Mouse (Mus musculus): ENCODE measurements around the gene Ms4a6d.
"Not testable (repeated sequence)": the region's sequence is repeated elsewhere in the genome, so short reads cannot be mapped to it uniquely, and the experiment has no call there.

Ms4a6d gene

GRCm38 (mm10) chr19:11604603-11605002, at the start of gene Ms4a6d:
Ms4a6d (minus strand) TSS chr19:11604849.
- DNase-seq (ENCODE audit: low spot score): no peak

GRCm38 (mm10) chr19:11649564-11649963, 44.9 kb upstream of the Ms4a6d start:
- DNase-seq (ENCODE audit: low spot score): no peak

GRCm38 (mm10) chr19:11646166-11646565, 41.5 kb upstream of the Ms4a6d start:
- DNase-seq (ENCODE audit: low spot score): no peak

- DNase-seq (ENCODE audit: low spot score): no peak
Measured at GRCm38 (mm10) chr19:11640732-11641131, 36.1 kb upstream of the Ms4a6d start, which contains the start of gene Ms4a3. Ms4a3 (minus strand) TSS chr19:11640851.

- DNase-seq (ENCODE audit: low spot score): no peak
Measured at GRCm38 (mm10) chr19:11639038-11639437, 34.4 kb upstream of the Ms4a6d start.

- no peak for DNase-seq (ENCODE audit: low spot score)
Measured at GRCm38 (mm10) chr19:11635572-11635971, 30.9 kb upstream of the Ms4a6d start.

- DNase-seq (ENCODE audit: low spot score): no peak
Measured at GRCm38 (mm10) chr19:11634330-11634729, 29.7 kb upstream of the Ms4a6d start.

- no peak for DNase-seq (ENCODE audit: low spot score)
Measured at GRCm38 (mm10) chr19:11633732-11634131, 29.1 kb upstream of the Ms4a6d start.

GRCm38 (mm10) chr19:11625231-11625630, 20.6 kb upstream of the Ms4a6d start:
- no peak for DNase-seq (ENCODE audit: low spot score)

GRCm38 (mm10) chr19:11624800-11625199, 20.2 kb upstream of the Ms4a6d start:
- DNase-seq (ENCODE audit: low spot score): no peak

GRCm38 (mm10) chr19:11623551-11623950, 18.9 kb upstream of the Ms4a6d start, which contains the start of gene Ms4a2:
Ms4a2 (minus strand) TSS chr19:11623719.
- DNase-seq (ENCODE audit: low spot score): no peak

GRCm38 (mm10) chr19:11617983-11618382, 13.3 kb upstream of the Ms4a6d start:
- no peak for DNase-seq (ENCODE audit: low spot score)

GRCm38 (mm10) chr19:11614805-11615204, 10.2 kb upstream of the Ms4a6d start:
- DNase-seq (ENCODE audit: low spot score): no peak

- DNase-seq (ENCODE audit: low spot score): no peak
Measured at GRCm38 (mm10) chr19:11613776-11614443, 9.3 kb upstream of the Ms4a6d start.

- DNase-seq (ENCODE audit: low spot score): no peak
Measured at GRCm38 (mm10) chr19:11613084-11613483, 8.4 kb upstream of the Ms4a6d start.

GRCm38 (mm10) chr19:11612293-11612692, 7.6 kb upstream of the Ms4a6d start:
- no peak for DNase-seq (ENCODE audit: low spot score)

- peak; percentile 6 for DNase-seq (ENCODE audit: low spot score)
Measured at GRCm38 (mm10) chr19:11611541-11611945, 6.9 kb upstream of the Ms4a6d start.

GRCm38 (mm10) chr19:11608172-11608571, 3.5 kb upstream of the Ms4a6d start:
- DNase-seq (ENCODE audit: low spot score): no peak

- DNase-seq (ENCODE audit: low spot score): no peak
Measured at GRCm38 (mm10) chr19:11602026-11602425, 2.6 kb downstream of the Ms4a6d start.

- DNase-seq (ENCODE audit: low spot score): no peak
Measured at GRCm38 (mm10) chr19:11601349-11601748, 3.3 kb downstream of the Ms4a6d start.

GRCm38 (mm10) chr19:11589891-11590449, 14.7 kb downstream of the Ms4a6d start:
- no peak for DNase-seq (ENCODE audit: low spot score)

- DNase-seq (ENCODE audit: low spot score): no peak
Measured at GRCm38 (mm10) chr19:11589205-11589604, 15.4 kb downstream of the Ms4a6d start.

GRCm38 (mm10) chr19:11574965-11575364, 29.7 kb downstream of the Ms4a6d start:
- DNase-seq (ENCODE audit: low spot score): no peak

GRCm38 (mm10) chr19:11559560-11559959, 45.1 kb downstream of the Ms4a6d start:
- not testable (repeated sequence) for DNase-seq (ENCODE audit: low spot score)

Measured in MN1 (cell line).